Mouse (Mus musculus): ENCODE measurements at regions not wholly inside any gene's neighbourhood (a gene's known extent, or its start where the extent isn't known, plus 50 kb on each side); places are given as distances from the start of the nearest gene placed in this dataset.

- Histone ChIP-seq H3K27ac (replicated peaks) (no peak overlapping the region), H3K4me1 (peaks cover 11% of the 10 kb centered on the region), H3K36me3 (no peaks in the 10 kb centered on the region), H3K9ac (replicated peaks) (no peak overlapping the region), H3K9me3 (no peaks in the 10 kb centered on the region), H3K4me2 (replicated peaks) (peak overlapping the region; percentile 15; the same call in 1 of the 2 replicates), H3K27me3 (peaks cover 26% of the 10 kb centered on the region), H3K4me3 (no peak overlapping the region)
- ATAC-seq (ENCODE audit: low FRiP score, low read depth), result no peak
- WGBS, result 51% methylated on average over 16 of the region's 16 CpGs
Observed at GRCm38 (mm10) chr4:124498043-124498442, 112.6 kb downstream of the 3100002H09Rik start.

- peak overlapping the region; percentile 93 for H3K27ac ChIP-seq (replicated peaks)
- peak overlapping the region; percentile 29 for H3K4me2 ChIP-seq (replicated peaks)
- H3K9me3 ChIP-seq, result peaks cover 24% of the 10 kb centered on the region
- H3K4me1 ChIP-seq, result peaks cover 34% of the 10 kb centered on the region
- no peak overlapping the region for H3K4me3 ChIP-seq
- H3K9ac ChIP-seq (replicated peaks), result peak overlapping the region; percentile 8; the same call in 1 of the 2 replicates
- no peaks in the 10 kb centered on the region for H3K36me3 ChIP-seq
- H3K27me3 ChIP-seq, result peaks cover 38% of the 10 kb centered on the region
- WGBS, result 5% methylated on average over 12 of the region's 12 CpGs
- peak; percentile 92 for ATAC-seq (ENCODE audit: low FRiP score, low read depth)
Observed at GRCm38 (mm10) chr4:124485941-124486581, 124.5 kb downstream of the 3100002H09Rik start.

DNA sequence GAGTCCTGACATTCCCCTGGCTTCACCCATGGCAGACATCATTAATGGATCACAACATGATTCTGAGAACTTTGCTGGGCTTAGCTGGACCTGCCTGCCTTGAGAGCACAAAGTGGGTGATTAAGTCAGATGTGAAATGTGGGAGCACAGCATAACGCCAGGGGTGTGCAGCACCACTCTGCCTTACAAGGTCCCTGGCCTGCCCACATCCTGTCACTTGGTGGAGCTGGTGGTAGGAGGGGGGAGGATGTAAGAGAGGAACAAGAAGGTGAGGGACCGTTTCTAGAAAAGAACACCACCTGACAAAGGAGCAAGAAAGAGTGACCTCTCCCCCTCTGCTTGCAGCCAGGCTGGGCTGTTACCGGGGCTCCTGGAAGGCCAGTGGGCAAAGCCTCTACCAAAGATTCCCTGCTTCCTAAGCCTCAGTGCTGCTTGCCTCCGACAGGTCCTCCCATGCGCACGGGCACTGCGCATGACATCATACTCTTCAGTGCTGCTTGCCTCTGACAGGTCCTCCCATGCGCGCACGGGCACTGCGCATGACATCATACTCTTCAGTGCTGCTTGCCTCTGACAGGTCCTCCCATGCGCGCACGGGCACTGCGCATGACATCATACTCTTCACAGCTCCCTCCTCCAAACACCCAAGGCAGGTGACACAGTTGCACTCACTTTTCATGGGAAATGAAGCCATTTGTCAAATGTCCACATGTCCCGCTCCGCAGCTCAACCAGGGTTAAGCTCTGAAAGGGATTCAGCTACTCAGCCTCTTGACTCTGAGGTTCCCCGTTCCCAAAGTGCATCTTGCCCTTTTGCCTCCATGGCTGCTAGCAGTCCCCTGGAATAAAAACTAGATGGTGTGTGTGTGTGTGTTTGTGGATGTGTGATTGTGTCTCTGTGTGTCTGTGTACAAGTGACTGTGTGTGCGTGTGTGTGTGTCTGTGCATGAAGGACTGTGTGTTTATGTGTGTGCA, 125.7 kb downstream of the 3100002H09Rik start:
- peak overlapping the region; percentile 31 for H3K4me2 ChIP-seq (replicated peaks)
- H3K36me3 ChIP-seq, result no peaks in the 10 kb centered on the region
- no peak overlapping the region; the same call in 1 of the 2 replicates for H3K9ac ChIP-seq (replicated peaks)
- H3K9me3 ChIP-seq, result peaks cover 16% of the 10 kb centered on the region
- peak overlapping the region; percentile 93 for H3K27ac ChIP-seq (replicated peaks)
- WGBS, result 31% methylated on average over 19 of the region's 19 CpGs
- peaks cover 34% of the 10 kb centered on the region for H3K4me1 ChIP-seq
- peaks cover 46% of the 10 kb centered on the region for H3K27me3 ChIP-seq
- peak; percentile 53; the same call in 1 of the 2 replicates for ATAC-seq (ENCODE audit: low FRiP score, low read depth)
- no peak overlapping the region for H3K4me3 ChIP-seq

GRCm38 (mm10) chr4:124477870-124478301, 132.7 kb downstream of the 3100002H09Rik start:
- Histone ChIP-seq H3K36me3 (no peaks in the 10 kb centered on the region), H3K4me1 (peaks cover 25% of the 10 kb centered on the region), H3K4me3 (peak overlapping the region; percentile 14; the same call in 1 of the 2 replicates), H3K27ac (replicated peaks) (peak overlapping the region; percentile 61), H3K9me3 (no peaks in the 10 kb centered on the region), H3K9ac (replicated peaks) (no peak overlapping the region; the same call in 1 of the 2 replicates), H3K27me3 (peaks cover 84% of the 10 kb centered on the region), H3K4me2 (replicated peaks) (peak overlapping the region; percentile 48)
- WGBS, result 4% methylated on average over 21 of the region's 22 CpGs
- peak; percentile 67 for ATAC-seq (ENCODE audit: low FRiP score, low read depth)

GRCm38 (mm10) chr4:124477359-124477868, 133.2 kb downstream of the 3100002H09Rik start:
- H3K4me2 ChIP-seq (replicated peaks), result peak overlapping the region; percentile 48
- peak; percentile 81 for ATAC-seq (ENCODE audit: low FRiP score, low read depth)
- H3K27me3 ChIP-seq, result peaks cover 84% of the 10 kb centered on the region
- WGBS, result 11% methylated on average over 14 of the region's 14 CpGs
- peaks cover 25% of the 10 kb centered on the region for H3K4me1 ChIP-seq
- H3K36me3 ChIP-seq, result no peaks in the 10 kb centered on the region
- H3K4me3 ChIP-seq, result peak overlapping the region; percentile 14; the same call in 1 of the 2 replicates
- H3K27ac ChIP-seq (replicated peaks), result peak overlapping the region; percentile 61
- H3K9me3 ChIP-seq, result no peaks in the 10 kb centered on the region
- no peak overlapping the region; the same call in 1 of the 2 replicates for H3K9ac ChIP-seq (replicated peaks)

DNA sequence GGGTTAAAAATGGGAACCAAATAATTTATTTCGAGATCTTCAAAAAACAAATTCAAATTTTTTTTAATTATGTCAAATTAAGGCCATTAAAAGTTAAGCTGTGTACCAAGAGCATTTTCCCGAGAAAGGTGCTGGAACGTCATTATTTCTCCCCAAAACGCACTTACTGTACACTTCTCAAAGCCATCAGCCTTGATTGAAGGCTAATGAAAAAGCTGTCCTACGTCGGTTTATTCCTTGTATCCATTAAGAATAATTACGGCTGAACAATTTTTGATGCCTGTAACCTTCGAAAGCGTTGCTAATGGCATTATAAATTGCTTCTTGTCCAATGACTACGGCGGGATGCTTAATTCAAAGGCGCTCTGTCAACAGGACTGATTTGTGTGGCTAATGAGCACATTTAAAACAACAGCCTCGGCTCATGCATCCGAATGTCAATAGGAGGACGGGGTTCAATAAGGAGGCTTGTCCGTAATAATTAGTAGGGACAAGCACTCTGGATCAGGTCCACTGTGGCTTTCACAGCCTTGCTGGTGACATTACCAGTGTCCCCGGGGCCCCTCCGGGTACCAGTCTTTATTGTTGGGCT, 145.3 kb downstream of the 3100002H09Rik start:
- WGBS, result 65% methylated on average over 18 of the region's 18 CpGs
- Histone ChIP-seq H3K36me3 (no peaks in the 10 kb centered on the region), H3K4me2 (replicated peaks) (no peak overlapping the region), H3K9me3 (no peaks in the 10 kb centered on the region), H3K4me1 (peaks cover 12% of the 10 kb centered on the region), H3K4me3 (no peak overlapping the region), H3K9ac (replicated peaks) (no peak overlapping the region), H3K27ac (replicated peaks) (no peak overlapping the region), H3K27me3 (peaks cover 85% of the 10 kb centered on the region)
- no peak for ATAC-seq (ENCODE audit: low FRiP score, low read depth)

GRCm38 (mm10) chr4:124455511-124456338, 154.9 kb downstream of the 3100002H09Rik start:
- H3K27me3 ChIP-seq, result peaks cover 72% of the 10 kb centered on the region
- H3K27ac ChIP-seq (replicated peaks), result no peak overlapping the region
- H3K9ac ChIP-seq (replicated peaks), result no peak overlapping the region
- no peaks in the 10 kb centered on the region for H3K9me3 ChIP-seq
- 47% methylated on average over 14 of the region's 14 CpGs for WGBS
- no peak overlapping the region for H3K4me2 ChIP-seq (replicated peaks)
- H3K4me1 ChIP-seq, result peaks cover 41% of the 10 kb centered on the region
- H3K36me3 ChIP-seq, result no peaks in the 10 kb centered on the region
- no peak overlapping the region for H3K4me3 ChIP-seq
- no peak for ATAC-seq (ENCODE audit: low FRiP score, low read depth)

DNA sequence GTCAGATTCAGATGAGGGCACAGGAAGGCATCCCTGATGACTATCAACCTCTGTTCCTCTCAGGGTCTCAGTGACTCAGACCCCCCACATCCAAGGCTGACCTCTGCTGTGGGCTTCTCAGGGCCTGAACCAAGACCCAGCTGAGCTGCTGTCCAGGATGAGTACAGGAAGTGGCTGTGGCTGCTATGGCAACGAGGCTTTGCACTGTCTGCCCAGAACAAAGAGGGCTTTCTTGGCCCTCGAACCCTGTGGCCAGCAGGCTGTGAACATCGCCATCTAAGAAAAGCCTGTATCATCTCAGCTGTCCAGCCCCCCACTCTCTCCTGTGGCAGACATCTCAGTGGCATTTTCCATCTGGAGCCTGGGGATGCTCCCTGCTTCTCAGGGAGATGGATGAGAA, 159.5 kb downstream of the 3100002H09Rik start:
- no peak overlapping the region for H3K4me2 ChIP-seq (replicated peaks)
- peaks cover 53% of the 10 kb centered on the region for H3K27me3 ChIP-seq
- 6% methylated on average over 3 of the region's 3 CpGs for WGBS
- H3K4me1 ChIP-seq, result peaks cover 33% of the 10 kb centered on the region
- no peak overlapping the region for H3K4me3 ChIP-seq
- ATAC-seq (ENCODE audit: low FRiP score, low read depth), result peak; percentile 69; the same call in 1 of the 2 replicates
- H3K36me3 ChIP-seq, result no peaks in the 10 kb centered on the region
- 0 out of 2 replicates have a peak overlapping the region, but pooled peaks have one; percentile 4 for H3K9ac ChIP-seq (replicated peaks)
- H3K27ac ChIP-seq (replicated peaks), result peak overlapping the region; percentile 75
- H3K9me3 ChIP-seq, result no peaks in the 10 kb centered on the region

- Histone ChIP-seq H3K4me3 (no peak overlapping the region), H3K9me3 (no peaks in the 10 kb centered on the region), H3K36me3 (no peaks in the 10 kb centered on the region), H3K4me1 (peaks cover 40% of the 10 kb centered on the region), H3K27me3 (peaks cover 51% of the 10 kb centered on the region), H3K27ac (replicated peaks) (peak overlapping the region; percentile 32; the same call in 1 of the 2 replicates), H3K4me2 (replicated peaks) (no peak overlapping the region), H3K9ac (replicated peaks) (no peak overlapping the region)
- no peak for ATAC-seq (ENCODE audit: low FRiP score, low read depth)
- WGBS, result 50% methylated on average over 8 of the region's 8 CpGs
Observed at GRCm38 (mm10) chr4:124446615-124447014, 164.0 kb downstream of the 3100002H09Rik start.

DNA sequence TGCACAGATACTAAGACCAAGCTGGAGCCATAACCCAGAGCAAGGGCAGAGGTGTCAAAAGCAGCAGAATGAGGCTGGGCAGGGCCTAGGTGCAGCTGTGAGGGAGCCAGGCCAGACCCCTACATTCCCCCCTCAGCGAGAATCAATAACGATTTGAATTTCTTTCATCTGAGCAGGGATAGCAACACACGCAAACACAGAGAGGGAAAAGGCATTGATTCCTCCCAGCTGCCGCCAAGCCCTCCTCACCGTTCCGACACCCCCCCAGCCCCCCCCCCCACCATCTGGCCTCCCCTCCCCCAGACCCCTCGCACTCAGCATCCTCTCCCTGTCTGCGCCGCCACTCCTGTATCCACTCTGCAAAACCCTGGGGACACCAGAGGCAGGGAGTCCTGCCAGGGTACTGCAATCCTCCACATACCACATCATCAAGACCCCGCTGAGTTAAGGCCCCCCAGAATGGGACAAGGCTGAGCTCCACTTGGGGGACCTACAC, 166.9 kb downstream of the 3100002H09Rik start:
- peak overlapping the region; percentile 74 for H3K27ac ChIP-seq (replicated peaks)
- no peak overlapping the region for H3K4me3 ChIP-seq
- peaks cover 65% of the 10 kb centered on the region for H3K27me3 ChIP-seq
- H3K9ac ChIP-seq (replicated peaks), result no peak overlapping the region; the same call in 1 of the 2 replicates
- no peaks in the 10 kb centered on the region for H3K9me3 ChIP-seq
- 0% methylated on average over 7 of the region's 10 CpGs for WGBS
- peak overlapping the region; percentile 35 for H3K4me2 ChIP-seq (replicated peaks)
- H3K36me3 ChIP-seq, result no peaks in the 10 kb centered on the region
- peak; percentile 71 for ATAC-seq (ENCODE audit: low FRiP score, low read depth)
- H3K4me1 ChIP-seq, result peaks cover 32% of the 10 kb centered on the region

Data from midbrain, embryonic 12.5 days (tissue).